Mouse (Mus musculus) neural tube, embryonic 15.5 days (tissue): Measurements from ENCODE around the gene Tmem8b. TPM values are rescaled to one million over a fixed set of nuclear protein-coding genes. Genes with fewer than 3 reads are reported as not detected.

ENCODE experiments used
- ATAC-seq: fragments of 200-750 bp; cut with Nextera tagmentation; 2 replicates; pipeline ENCODE4 v1.8.0; 2017; ENCODE audit warnings: mild to moderate bottlenecking, moderate TSS enrichment, moderate library complexity; ENCODE audit not compliant: low FRiP score
- H3K27ac ChIP-seq: fragments of 300-500 bp; sonication (generic); replicated peaks from 2 replicates; pipeline ENCODE4 v1.5.1; 2015; ENCODE audit warnings: mild to moderate bottlenecking, inconsistent platforms
- H3K27me3 ChIP-seq: fragments of 300-500 bp; sonication (generic); replicated peaks from 2 replicates; pipeline ENCODE4 v1.6.1; 2015; ENCODE audit warnings: inconsistent platforms
- H3K36me3 ChIP-seq: fragments of 300-500 bp; sonication (generic); 2 replicates; pipeline ENCODE4 v1.6.1; 2015; ENCODE audit warnings: inconsistent platforms
- H3K4me1 ChIP-seq: fragments of 300-500 bp; sonication (generic); 2 replicates; pipeline ENCODE4 v1.6.1; 2015; ENCODE audit warnings: inconsistent platforms
- H3K4me2 ChIP-seq: fragments of 300-500 bp; sonication (generic); 2 replicates; pipeline ENCODE4 v1.6.1; 2015; ENCODE audit warnings: inconsistent platforms, mild to moderate bottlenecking, moderate library complexity
- H3K4me3 ChIP-seq: fragments of 300-500 bp; sonication (generic); replicated peaks from 2 replicates; pipeline ENCODE4 v1.5.1; 2015; ENCODE audit warnings: mild to moderate bottlenecking, inconsistent platforms
- H3K9ac ChIP-seq: fragments of 300-500 bp; sonication (generic); replicated peaks from 2 replicates; pipeline ENCODE4 v1.6.1; 2015; ENCODE audit warnings: mild to moderate bottlenecking, inconsistent platforms
- H3K9me3 ChIP-seq: fragments of 300-500 bp; sonication (generic); replicated peaks from 2 replicates; pipeline ENCODE4 v1.6.1; 2016; ENCODE audit warnings: inconsistent platforms
- WGBS: fragments of 180-500 bp; shearing (Covaris S2); methylation state at CpG from one replicate; pipeline ENCODE4 v1.1.7; 2015; ENCODE audit warnings: mixed read lengths; 5-methylcytosine and 5-hydroxymethylcytosine counted together
- polyA plus RNA-seq: library from polyadenylated mRNA; unstranded; fragments of >200 nt; fragmentation: Nextera tagmentation; extraction: Ambion mirVana; gene quantifications from 2 replicates; pipeline ENCODE4 v1.2.1, GENCODE M21; 2015

The Tmem8b gene
- polyA plus RNA-seq, 1 experiment from 2014 or later = 12.4 TPM

GRCm38 (mm10) chr4:43634621-43635374 lies 34.0 kb upstream of the Tmem8b start:
- Histone ChIP-seq H3K4me3 (no peak overlapping the region), H3K9ac (no peak overlapping the region), H3K36me3 (no peaks in the 10 kb centered on the region), H3K27ac (no peak overlapping the region), H3K4me2 (no peak overlapping the region), H3K9me3 (no peaks in the 10 kb centered on the region), H3K4me1 (peaks cover 44% of the 10 kb centered on the region), H3K27me3 (no peaks in the 10 kb centered on the region)
- WGBS = 92% methylated on average over 7 of the region's 7 CpGs
- ATAC-seq = no peak

GRCm38 (mm10) chr4:43636751-43637150 lies 32.0 kb upstream of the Tmem8b start:
- Histone ChIP-seq H3K4me2 (no peak overlapping the region), H3K27ac (no peak overlapping the region), H3K9me3 (no peaks in the 10 kb centered on the region), H3K4me1 (peaks cover 26% of the 10 kb centered on the region), H3K36me3 (no peaks in the 10 kb centered on the region), H3K9ac (no peak overlapping the region), H3K27me3 (no peaks in the 10 kb centered on the region), H3K4me3 (no peak overlapping the region)
- ATAC-seq = no peak
- 85% methylated on average over 6 of the region's 6 CpGs for WGBS

GRCm38 (mm10) chr4:43640076-43640475 lies 28.7 kb upstream of the Tmem8b start:
- Histone ChIP-seq H3K4me1 (no peaks in the 10 kb centered on the region), H3K27ac (no peak overlapping the region), H3K27me3 (no peaks in the 10 kb centered on the region), H3K4me3 (no peak overlapping the region), H3K9me3 (no peaks in the 10 kb centered on the region), H3K36me3 (peaks cover 20% of the 10 kb centered on the region; the same call in 1 of the 2 replicates), H3K9ac (no peak overlapping the region), H3K4me2 (no peak overlapping the region)
- 82% methylated on average over 9 of the region's 9 CpGs for WGBS
- ATAC-seq = no peak

GRCm38 (mm10) chr4:43640491-43640890 lies 28.3 kb upstream of the Tmem8b start:
- Histone ChIP-seq H3K4me3 (no peak overlapping the region), H3K27me3 (no peaks in the 10 kb centered on the region), H3K27ac (no peak overlapping the region), H3K9ac (no peak overlapping the region), H3K4me1 (no peaks in the 10 kb centered on the region), H3K4me2 (no peak overlapping the region), H3K36me3 (peaks cover 20% of the 10 kb centered on the region; the same call in 1 of the 2 replicates), H3K9me3 (no peaks in the 10 kb centered on the region)
- WGBS = 91% methylated on average over 6 of the region's 6 CpGs
- ATAC-seq = no peak

GRCm38 (mm10) chr4:43649783-43650182 lies 19.0 kb upstream of the Tmem8b start:
- no peak overlapping the region for H3K4me3 ChIP-seq
- peaks cover 13% of the 10 kb centered on the region for H3K4me1 ChIP-seq
- 98% methylated on average over 3 of the region's 3 CpGs for WGBS
- no peaks in the 10 kb centered on the region for H3K27me3 ChIP-seq
- no peak for ATAC-seq
- H3K9me3 ChIP-seq = no peaks in the 10 kb centered on the region; the same call in 1 of the 2 replicates
- peaks cover 29% of the 10 kb centered on the region for H3K36me3 ChIP-seq
- H3K27ac ChIP-seq = no peak overlapping the region
- H3K4me2 ChIP-seq = no peak overlapping the region
- H3K9ac ChIP-seq = no peak overlapping the region

- 93% methylated on average over 4 of the region's 4 CpGs for WGBS
- Histone ChIP-seq H3K4me2 (peak overlapping the region; percentile 51), H3K9me3 (no peaks in the 10 kb centered on the region; the same call in 1 of the 2 replicates), H3K4me1 (peaks cover 25% of the 10 kb centered on the region), H3K27ac (no peak overlapping the region), H3K36me3 (peaks cover 21% of the 10 kb centered on the region), H3K27me3 (no peaks in the 10 kb centered on the region), H3K9ac (no peak overlapping the region), H3K4me3 (peak overlapping the region; percentile 31; the same call in 1 of the 2 replicates)
- ATAC-seq = no peak
Observed at GRCm38 (mm10) chr4:43652726-43653125, 16.0 kb upstream of the Tmem8b start.

GRCm38 (mm10) chr4:43653161-43654015 lies 15.4 kb upstream of the Tmem8b start, which contains the start of gene Spag8:
TSS of gene Spag8 (minus strand) at chr4:43653594.
- H3K27me3 ChIP-seq = no peaks in the 10 kb centered on the region
- peaks cover 17% of the 10 kb centered on the region for H3K36me3 ChIP-seq
- peaks cover 25% of the 10 kb centered on the region for H3K4me1 ChIP-seq
- WGBS = 15% methylated on average over 24 of the region's 24 CpGs
- no peak for ATAC-seq
- H3K9ac ChIP-seq = no peak within 1 kb of the TSS
- H3K4me2 ChIP-seq = peak within 1 kb of the TSS; percentile 51
- H3K27ac ChIP-seq = 0 out of 2 replicates have a peak within 1 kb of the TSS, but pooled peaks have one; percentile 23
- no peaks in the 10 kb centered on the region; the same call in 1 of the 2 replicates for H3K9me3 ChIP-seq
- peak within 1 kb of the TSS; percentile 31 for H3K4me3 ChIP-seq

- Histone ChIP-seq H3K27ac (peak overlapping the region; percentile 96), H3K9me3 (no peaks in the 10 kb centered on the region), H3K4me3 (peak overlapping the region; percentile 92), H3K36me3 (peaks cover under 1% of the 10 kb centered on the region; the same call in 1 of the 2 replicates), H3K9ac (peak overlapping the region; percentile 86), H3K4me1 (peaks cover 25% of the 10 kb centered on the region), H3K4me2 (peak overlapping the region; percentile 86), H3K27me3 (peaks cover under 1% of the 10 kb centered on the region; the same call in 1 of the 2 replicates)
- ATAC-seq = peak; percentile 36
- 5% methylated on average over 34 of the region's 34 CpGs for WGBS
Observed at GRCm38 (mm10) chr4:43655656-43656338, 13.0 kb upstream of the Tmem8b start.

- Histone ChIP-seq H3K9ac (peak within 1 kb of the TSS; percentile 86), H3K4me2 (peak within 1 kb of the TSS; percentile 86), H3K4me1 (peaks cover 25% of the 10 kb centered on the region), H3K9me3 (no peaks in the 10 kb centered on the region), H3K4me3 (peak within 1 kb of the TSS; percentile 92), H3K36me3 (no peaks in the 10 kb centered on the region), H3K27me3 (peaks cover 8% of the 10 kb centered on the region; the same call in 1 of the 2 replicates), H3K27ac (peak within 1 kb of the TSS; percentile 96)
- peak; percentile 95 for ATAC-seq
- 1% methylated on average over 34 of the region's 34 CpGs for WGBS
Observed at GRCm38 (mm10) chr4:43656339-43657109, 12.2 kb upstream of the Tmem8b start, which contains the start of gene Hint2. TSS of gene Hint2 (minus strand) at chr4:43656466.

GRCm38 (mm10) chr4:43657146-43657545 lies 11.6 kb upstream of the Tmem8b start:
- ATAC-seq = no peak
- 0 out of 2 replicates have a peak overlapping the region, but pooled peaks have one; percentile 23 for H3K9ac ChIP-seq
- WGBS = 54% methylated on average over 4 of the region's 4 CpGs
- H3K36me3 ChIP-seq = no peaks in the 10 kb centered on the region
- peak overlapping the region; percentile 92 for H3K4me3 ChIP-seq
- H3K27ac ChIP-seq = peak overlapping the region; percentile 96
- H3K4me2 ChIP-seq = peak overlapping the region; percentile 86
- peaks cover 25% of the 10 kb centered on the region for H3K4me1 ChIP-seq
- H3K9me3 ChIP-seq = no peaks in the 10 kb centered on the region
- peaks cover 14% of the 10 kb centered on the region for H3K27me3 ChIP-seq
